Mouse (Mus musculus) lung, embryonic 14.5 days (tissue): ENCODE measurements around the gene Sirt2. TPM values are rescaled to one million over a fixed set of nuclear protein-coding genes. Genes with fewer than 3 reads are reported as not detected.

Source experiments
- ATAC-seq: fragments of 200-750 bp; cut with Nextera tagmentation; 2 replicates; pipeline ENCODE4 v1.8.0; 2017; ENCODE audit warnings: mild to moderate bottlenecking, moderate TSS enrichment, moderate library complexity; ENCODE audit not compliant: insufficient read depth
- DNase-seq: peaks from one replicate; pipeline ENCODE4 v3.0.0-alpha.2; 2015
- H3K27ac ChIP-seq: fragments of 300-500 bp; sonication (generic); 2 replicates; pipeline ENCODE4 v1.5.1; 2014; ENCODE audit warnings: low read depth, mild to moderate bottlenecking, moderate library complexity
- H3K27me3 ChIP-seq: fragments of 300-500 bp; sonication (generic); 2 replicates; pipeline ENCODE4 v1.6.1; 2014; ENCODE audit warnings: low read length, control low read depth; ENCODE audit not compliant: insufficient read depth
- H3K36me3 ChIP-seq: fragments of 300-500 bp; sonication (generic); 2 replicates; pipeline ENCODE4 v1.6.1; 2014; ENCODE audit warnings: control low read depth; ENCODE audit not compliant: insufficient read depth
- H3K4me1 ChIP-seq: fragments of 300-500 bp; sonication (generic); 2 replicates; pipeline ENCODE4 v1.6.1; 2014; ENCODE audit warnings: antibody characterized with exemption, control low read depth; ENCODE audit not compliant: insufficient read depth
- H3K4me2 ChIP-seq: fragments of 300-500 bp; sonication (generic); 2 replicates; pipeline ENCODE4 v1.6.1; 2014; ENCODE audit warnings: mild to moderate bottlenecking
- H3K4me3 ChIP-seq: fragments of 300-500 bp; sonication (generic); 2 replicates; pipeline ENCODE4 v1.5.1; 2014; ENCODE audit warnings: low read depth, low read length
- H3K9ac ChIP-seq: fragments of 300-500 bp; sonication (generic); 2 replicates; pipeline ENCODE4 v1.6.1; 2014
- H3K9me3 ChIP-seq: fragments of 300-500 bp; sonication (generic); 2 replicates; pipeline ENCODE4 v1.6.1; 2016; ENCODE audit warnings: low read depth, low read length, control low read depth
- CTCF ChIP-seq: IDR thresholded peaks from 2 replicates; pipeline ENCODE4 v1.5.1; 2016; ENCODE audit warnings: antibody characterized with exemption, low read depth
- WGBS: fragments of 180-500 bp; shearing (Covaris S2); extraction: QIAGEN DNeasy Blood & Tissue Kit; methylation state at CpG from one replicate; pipeline ENCODE4 v1.1.7; 2014; 5-methylcytosine and 5-hydroxymethylcytosine counted together
- polyA plus RNA-seq: library from polyadenylated mRNA; unstranded; fragments of >200 nt; fragmentation: Nextera tagmentation; extraction: Ambion mirVana; gene quantifications from 2 replicates; pipeline ENCODE4 v1.2.1, GENCODE M21; 2014

The Sirt2 gene
- polyA plus RNA-seq = 54.0 and 59.6 TPM in 2 replicates

GRCm38 (mm10) chr7:28766173-28766879 lies at the start of gene Sirt2:
Gene Sirt2, plus strand, starts transcription at chr7:28766735.
- H3K9ac ChIP-seq = peak within 1 kb of the TSS; percentile 67
- H3K4me2 ChIP-seq = peak within 1 kb of the TSS; percentile 72
- WGBS = under 1% methylated on average over 45 of the region's 45 CpGs
- H3K27ac ChIP-seq = no peak within 1 kb of the TSS
- DNase-seq (peak; percentile 99), ATAC-seq (peak; percentile 99)
- H3K9me3 ChIP-seq = no peaks in the 10 kb centered on the region
- H3K4me3 ChIP-seq = peak within 1 kb of the TSS; percentile 64
- TF ChIP-seq CTCF = peak; percentile 18; the same call in 1 of the 2 replicates
- H3K4me1 ChIP-seq = peaks cover 11% of the 10 kb centered on the region; the same call in 1 of the 2 replicates
- no peaks in the 10 kb centered on the region for H3K27me3 ChIP-seq
- H3K36me3 ChIP-seq = peaks cover 13% of the 10 kb centered on the region

GRCm38 (mm10) chr7:28717726-28718125 lies 48.8 kb upstream of the Sirt2 start:
- ATAC-seq = no peak
- 61% methylated on average over 10 of the region's 10 CpGs for WGBS
- DNase-seq = peak; percentile 61
- H3K27me3 ChIP-seq = no peaks in the 10 kb centered on the region
- no peak overlapping the region for H3K27ac ChIP-seq
- H3K9ac ChIP-seq = 0 out of 2 replicates have a peak overlapping the region, but pooled peaks have one; percentile 76
- peaks cover 3% of the 10 kb centered on the region; the same call in 1 of the 2 replicates for H3K4me1 ChIP-seq
- H3K4me3 ChIP-seq = peak overlapping the region; percentile 56
- no peaks in the 10 kb centered on the region for H3K9me3 ChIP-seq
- TF ChIP-seq CTCF = no peak
- H3K4me2 ChIP-seq = peak overlapping the region; percentile 77
- no peaks in the 10 kb centered on the region for H3K36me3 ChIP-seq

DNA sequence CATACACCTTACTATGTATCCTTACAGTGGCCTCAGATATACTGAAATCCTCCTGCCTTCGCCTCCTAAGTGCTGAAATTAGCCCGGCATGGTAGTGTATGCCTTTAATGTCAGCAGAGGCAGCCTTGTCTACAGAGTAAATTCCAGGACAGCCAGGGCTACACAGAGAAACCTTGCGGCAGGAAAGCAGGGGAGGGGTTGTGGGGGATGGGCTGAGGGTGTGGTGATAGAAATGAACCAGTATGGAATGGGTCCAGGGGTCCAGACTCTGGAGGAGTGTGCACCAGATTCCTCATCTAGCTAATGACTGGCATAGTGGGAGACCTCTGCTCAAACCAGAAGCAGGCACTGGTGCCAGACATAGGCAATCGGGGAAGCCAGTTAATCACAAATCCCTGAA lies 47.4 kb upstream of the Sirt2 start:
- no peak overlapping the region for H3K4me2 ChIP-seq
- TF ChIP-seq CTCF = no peak
- no peak overlapping the region for H3K27ac ChIP-seq
- no peak overlapping the region for H3K4me3 ChIP-seq
- H3K9ac ChIP-seq = no peak overlapping the region
- no peaks in the 10 kb centered on the region for H3K36me3 ChIP-seq
- 45% methylated on average over 4 of the region's 4 CpGs for WGBS
- ATAC-seq = no peak
- DNase-seq = no peak
- no peaks in the 10 kb centered on the region for H3K9me3 ChIP-seq
- H3K27me3 ChIP-seq = no peaks in the 10 kb centered on the region
- peaks cover 3% of the 10 kb centered on the region; the same call in 1 of the 2 replicates for H3K4me1 ChIP-seq

DNA sequence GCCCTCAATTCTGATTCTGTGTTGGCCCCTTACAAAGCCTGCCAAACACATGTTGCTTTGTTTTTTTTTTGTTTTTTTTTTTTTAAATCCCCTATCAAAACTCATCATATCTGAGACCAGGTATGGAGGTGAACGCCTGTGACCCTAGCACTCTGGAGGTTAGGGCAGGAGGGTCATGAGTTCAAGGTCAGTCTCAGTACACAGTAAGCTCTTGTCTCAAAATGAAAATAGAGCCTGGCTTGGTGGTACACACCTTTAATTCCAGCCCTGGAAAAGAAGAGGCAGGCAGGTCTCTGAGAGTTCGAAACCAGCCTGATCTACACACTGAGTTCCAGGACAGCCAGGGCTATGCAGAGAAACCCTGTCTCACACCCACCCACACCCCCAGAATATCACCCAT lies 46.9 kb upstream of the Sirt2 start:
- no peak for TF ChIP-seq CTCF
- no peaks in the 10 kb centered on the region for H3K9me3 ChIP-seq
- ATAC-seq (no peak), DNase-seq (no peak)
- no peak overlapping the region for H3K4me2 ChIP-seq
- no peak overlapping the region for H3K4me3 ChIP-seq
- 73% methylated on average over 2 of the region's 2 CpGs for WGBS
- no peaks in the 10 kb centered on the region for H3K36me3 ChIP-seq
- H3K4me1 ChIP-seq = peaks cover 3% of the 10 kb centered on the region; the same call in 1 of the 2 replicates
- H3K27ac ChIP-seq = no peak overlapping the region
- H3K27me3 ChIP-seq = no peaks in the 10 kb centered on the region
- no peak overlapping the region for H3K9ac ChIP-seq

- H3K4me1 ChIP-seq = 0 out of 2 replicates have a peak, but pooled peaks cover 3% of the 10 kb centered on the region
- no peaks in the 10 kb centered on the region for H3K9me3 ChIP-seq
- DNase-seq (peak; percentile 86), ATAC-seq (peak; percentile 59)
- peaks cover 2% of the 10 kb centered on the region; the same call in 1 of the 2 replicates for H3K36me3 ChIP-seq
- TF ChIP-seq CTCF = no peak
- H3K9ac ChIP-seq = no peak overlapping the region
- no peak overlapping the region for H3K4me2 ChIP-seq
- 49% methylated on average over 3 of the region's 3 CpGs for WGBS
- no peak overlapping the region for H3K4me3 ChIP-seq
- no peak overlapping the region for H3K27ac ChIP-seq
- H3K27me3 ChIP-seq = no peaks in the 10 kb centered on the region
Observed at GRCm38 (mm10) chr7:28720753-28721537, 45.6 kb upstream of the Sirt2 start.

- DNase-seq (no peak), ATAC-seq (no peak)
- Histone ChIP-seq H3K27ac (no peak overlapping the region), H3K9ac (no peak overlapping the region), H3K9me3 (no peaks in the 10 kb centered on the region), H3K4me1 (no peaks in the 10 kb centered on the region), H3K4me2 (no peak overlapping the region), H3K27me3 (no peaks in the 10 kb centered on the region), H3K4me3 (no peak overlapping the region), H3K36me3 (peaks cover 2% of the 10 kb centered on the region; the same call in 1 of the 2 replicates)
- 93% methylated on average over 7 of the region's 7 CpGs for WGBS
- TF ChIP-seq CTCF = peak; percentile 36
Observed at GRCm38 (mm10) chr7:28722079-28722478, 44.5 kb upstream of the Sirt2 start.

DNA sequence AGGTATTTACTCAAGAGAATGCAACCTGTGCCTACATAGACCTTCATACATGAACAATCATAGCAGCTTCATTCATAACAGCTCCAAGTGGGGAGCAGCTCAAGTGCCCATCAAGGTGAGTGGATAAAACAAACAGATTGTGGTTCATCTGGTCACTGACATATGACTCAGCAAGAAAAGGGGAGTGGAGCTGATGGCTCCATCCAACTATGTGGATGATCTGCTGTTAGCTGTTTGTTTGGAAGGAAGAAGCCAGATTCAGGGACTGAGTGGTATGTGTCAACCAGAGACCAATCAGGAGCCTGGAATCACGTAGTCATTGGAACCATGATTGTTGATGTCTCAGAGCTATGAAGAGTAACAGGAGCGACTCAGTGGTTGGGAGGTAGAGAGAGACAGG lies 41.9 kb upstream of the Sirt2 start:
- H3K36me3 ChIP-seq = peaks cover 2% of the 10 kb centered on the region; the same call in 1 of the 2 replicates
- H3K4me1 ChIP-seq = no peaks in the 10 kb centered on the region
- no peak overlapping the region for H3K4me3 ChIP-seq
- no peaks in the 10 kb centered on the region for H3K9me3 ChIP-seq
- H3K27ac ChIP-seq = no peak overlapping the region
- H3K27me3 ChIP-seq = no peaks in the 10 kb centered on the region
- ATAC-seq (no peak), DNase-seq (no peak)
- H3K4me2 ChIP-seq = no peak overlapping the region
- WGBS = 89% methylated on average over 2 of the region's 2 CpGs
- no peak for TF ChIP-seq CTCF
- H3K9ac ChIP-seq = no peak overlapping the region
